14 mouse cellular contexts compared by ENCODE assay signal in the genomic region with DNA sequence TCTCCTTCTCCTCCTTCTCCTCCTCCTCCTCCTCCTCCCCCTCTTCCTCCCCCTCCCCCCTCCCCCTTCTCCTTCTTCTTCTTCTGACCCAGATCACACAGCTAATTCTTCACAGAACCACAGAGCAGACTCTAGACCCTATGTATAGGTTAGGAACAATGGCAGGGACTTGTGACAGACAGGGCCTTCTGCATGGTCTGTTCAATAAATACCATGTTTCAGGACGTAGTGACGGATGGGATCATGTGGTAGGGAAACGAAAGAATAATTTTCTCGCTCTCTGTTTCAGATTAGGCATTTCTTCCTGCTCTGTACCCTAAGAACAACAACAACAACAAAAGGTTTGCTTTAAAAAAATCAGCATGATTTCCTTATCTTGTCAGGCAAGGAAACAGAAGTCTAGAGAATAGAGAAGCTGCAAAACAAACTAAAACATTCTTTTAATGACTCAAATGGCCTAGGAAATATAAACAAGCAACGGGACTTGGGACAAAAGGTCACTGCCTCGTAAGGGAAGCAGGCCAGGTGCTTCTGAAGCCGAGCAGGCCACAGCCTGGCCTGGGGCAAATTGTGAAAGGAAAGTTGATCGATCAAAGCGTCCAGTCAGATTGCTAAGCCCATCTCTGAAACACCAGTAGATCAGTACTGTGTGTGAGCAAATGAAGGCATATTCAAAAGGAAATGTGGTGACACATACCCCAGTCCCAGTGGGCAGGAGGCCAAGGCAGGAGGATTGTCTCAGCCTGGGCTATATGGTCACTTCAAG. TPM values are rescaled to one million over a fixed set of nuclear protein-coding genes. Genes with fewer than 3 reads are reported as not detected.
A peak's percentile ranks its signal among the peaks of the same experiment; 100 is the strongest.
DNase-seq lines count a peak whose midpoint lies in the region; ATAC-seq and TF ChIP-seq lines count a peak whose summit lies in the region.
"Had no signal": no experiment of that assay in that cellular context is flagged by ENCODE, and none has a peak within 500 bp of the region (broad histone marks: within the 10 kb centered on the region; RNA-seq: fewer than 3 reads in every experiment).

No protein-coding gene starts in this region.

- H3K9ac ChIP-seq in liver, embryonic 14.5 days (replicated peaks), result no peak overlapping the region
- H3K9ac ChIP-seq in liver, embryonic 12.5 days, result no peak overlapping the region
- H3K9ac ChIP-seq in heart, postnatal 0 days (replicated peaks; ENCODE audit: low read depth, low read length), result no peak overlapping the region
- H3K9ac ChIP-seq in forebrain, embryonic 11.5 days (ENCODE audit: low read length), result no peak overlapping the region
- H3K9ac ChIP-seq: forebrain, embryonic 12.5 days; hindbrain, embryonic 13.5 days had no signal

- H3K4me2 ChIP-seq in liver, embryonic 14.5 days (ENCODE audit: low read depth), result no peak overlapping the region
- H3K4me2 ChIP-seq in liver, embryonic 12.5 days, result no peak overlapping the region
- H3K4me2 ChIP-seq in heart, postnatal 0 days (ENCODE audit: low read depth, low read length), result no peak overlapping the region
- H3K4me2 ChIP-seq in forebrain, embryonic 11.5 days (ENCODE audit: low read depth, low read length, severe bottlenecking), result no peak overlapping the region
- H3K4me2 ChIP-seq: forebrain, embryonic 12.5 days; hindbrain, embryonic 13.5 days had no signal

- H3K27me3 ChIP-seq in heart, embryonic 10.5 days (ENCODE audit: insufficient read depth, poor library complexity, severe bottlenecking), result no peaks in the 10 kb centered on the region
- no peaks in the 10 kb centered on the region for H3K27me3 ChIP-seq in liver, embryonic 14.5 days (ENCODE audit: control insufficient read depth, insufficient read depth, low read length)
- no peaks in the 10 kb centered on the region for H3K27me3 ChIP-seq in liver, embryonic 12.5 days (replicated peaks)
- H3K27me3 ChIP-seq in heart, postnatal 0 days (ENCODE audit: control insufficient read depth, insufficient read depth, low read length), result no peaks in the 10 kb centered on the region
- no peaks in the 10 kb centered on the region for H3K27me3 ChIP-seq in small intestine, adult 2 months (ENCODE audit: control insufficient read depth, insufficient read depth, low read length)
- H3K27me3 ChIP-seq in forebrain, embryonic 11.5 days (ENCODE audit: control insufficient read depth, insufficient read depth, low read length), result no peaks in the 10 kb centered on the region
- H3K27me3 ChIP-seq: forebrain, embryonic 12.5 days; hindbrain, embryonic 13.5 days had no signal

- H3K4me1 ChIP-seq in heart, embryonic 10.5 days, result peaks cover 16% of the 10 kb centered on the region; the same call in 1 of the 2 replicates
- H3K4me1 ChIP-seq in liver, embryonic 14.5 days (replicated peaks; ENCODE audit: control insufficient read depth in 2 of 2, insufficient read depth in 2 of 2, low read length in 1 of 2), result peaks cover 9 to 27% of the 10 kb centered on the region in 2 experiments; a peak in 3 of 4 replicates
- peaks cover 38% of the 10 kb centered on the region for H3K4me1 ChIP-seq in liver, embryonic 12.5 days
- peaks cover 3% of the 10 kb centered on the region; the same call in 1 of the 2 replicates for H3K4me1 ChIP-seq in heart, postnatal 0 days (ENCODE audit: control insufficient read depth, insufficient read depth)
- peaks cover 18% of the 10 kb centered on the region; the same call in 1 of the 2 replicates for H3K4me1 ChIP-seq in small intestine, adult 2 months (ENCODE audit: control insufficient read depth, insufficient read depth, insufficient read length, low read length)
- no peaks in the 10 kb centered on the region for H3K4me1 ChIP-seq in forebrain, embryonic 11.5 days (replicated peaks; ENCODE audit: control insufficient read depth, insufficient read depth, low read length)
- H3K4me1 ChIP-seq: forebrain, embryonic 12.5 days had no signal

- H3K27ac ChIP-seq in heart, embryonic 10.5 days, result no peak overlapping the region
- H3K27ac ChIP-seq in liver, embryonic 14.5 days, result peak overlapping the region; percentile 16; the same call in 1 of the 2 replicates
- no peak overlapping the region for H3K27ac ChIP-seq in liver, embryonic 12.5 days
- 0 out of 2 replicates have a peak overlapping the region, but pooled peaks have one; percentile 4 for H3K27ac ChIP-seq in heart, postnatal 0 days (ENCODE audit: low read depth)
- H3K27ac ChIP-seq in small intestine, adult 2 months (ENCODE audit: insufficient read depth, low read depth, low read length), result peak overlapping the region; percentile 14
- H3K27ac ChIP-seq in forebrain, embryonic 11.5 days (ENCODE audit: low read depth, low read length), result no peak overlapping the region
- H3K27ac ChIP-seq: forebrain, embryonic 12.5 days; hindbrain, embryonic 13.5 days; layer of hippocampus, adult 2 months had no signal

- peak; percentile 93 for DNase-seq in heart, adult 11 months
- DNase-seq in heart, embryonic 10.5 days (ENCODE audit: low spot score), result no peak
- no peak for DNase-seq in liver, embryonic 14.5 days (ENCODE audit: low read depth in 3 of 3, low spot score in 3 of 3)
- peak; percentile 39 for DNase-seq in heart, postnatal 0 days (ENCODE audit: low spot score)
- DNase-seq in forebrain, embryonic 11.5 days (ENCODE audit: low spot score), result no peak
- DNase-seq in MN1 (ENCODE audit: low spot score), result no peak
- DNase-seq: embryo, embryonic 11 days; gastrocnemius, postnatal 10 days; thymus, postnatal 25 days had no signal

- H3K4me3 ChIP-seq in heart, embryonic 10.5 days, result no peak overlapping the region
- no peak overlapping the region for H3K4me3 ChIP-seq in liver, embryonic 14.5 days (ENCODE audit: insufficient read depth in 1 of 2, low read depth in 2 of 2, low read length in 2 of 2)
- no peak overlapping the region for H3K4me3 ChIP-seq in liver, embryonic 12.5 days
- no peak overlapping the region for H3K4me3 ChIP-seq in heart, postnatal 0 days (ENCODE audit: low read depth, low read length)
- H3K4me3 ChIP-seq in small intestine, adult 2 months (ENCODE audit: low read depth, low read length), result no peak overlapping the region
- no peak overlapping the region for H3K4me3 ChIP-seq in forebrain, embryonic 11.5 days (ENCODE audit: low read depth, low read length)
- H3K4me3 ChIP-seq: forebrain, embryonic 12.5 days; hindbrain, embryonic 13.5 days; layer of hippocampus, adult 2 months had no signal

- no peak for ATAC-seq in liver, embryonic 14.5 days (ENCODE audit: insufficient read depth)
- ATAC-seq in liver, embryonic 12.5 days, result no peak
- ATAC-seq in heart, postnatal 0 days (ENCODE audit: insufficient read depth, low read depth), result no peak
- no peak for ATAC-seq in forebrain, embryonic 11.5 days (replicated peaks; ENCODE audit: low FRiP score)

- no peaks in the 10 kb centered on the region for H3K9me3 ChIP-seq in heart, embryonic 10.5 days
- no peaks in the 10 kb centered on the region for H3K9me3 ChIP-seq in liver, embryonic 14.5 days (ENCODE audit: control insufficient read depth, low read length)
- H3K9me3 ChIP-seq in liver, embryonic 12.5 days (replicated peaks), result no peaks in the 10 kb centered on the region
- H3K9me3 ChIP-seq in heart, postnatal 0 days (replicated peaks; ENCODE audit: control insufficient read depth, low read length), result no peaks in the 10 kb centered on the region
- H3K9me3 ChIP-seq in forebrain, embryonic 11.5 days (ENCODE audit: control insufficient read depth, low read length), result no peaks in the 10 kb centered on the region
- H3K9me3 ChIP-seq: forebrain, embryonic 12.5 days; hindbrain, embryonic 13.5 days had no signal

- 45% methylated on average over 9 of the region's 9 CpGs for WGBS in heart, embryonic 10.5 days
- 45% methylated on average over 9 of the region's 9 CpGs for WGBS in liver, embryonic 14.5 days (ENCODE audit: insufficient replicate concordance)
- 52% methylated on average over 9 of the region's 9 CpGs for WGBS in liver, embryonic 12.5 days (ENCODE audit: insufficient replicate concordance)
- 55% methylated on average over 9 of the region's 9 CpGs for WGBS in heart, postnatal 0 days
- WGBS in small intestine, adult 2 months, result 46% methylated on average over 9 of the region's 9 CpGs
- WGBS in forebrain, embryonic 11.5 days, result 71% methylated on average over 9 of the region's 9 CpGs

- H3K36me3 ChIP-seq in heart, embryonic 10.5 days, result no peaks in the 10 kb centered on the region
- no peaks in the 10 kb centered on the region for H3K36me3 ChIP-seq in liver, embryonic 14.5 days (replicated peaks; ENCODE audit: control insufficient read depth, insufficient read depth, low read depth)
- H3K36me3 ChIP-seq in liver, embryonic 12.5 days, result no peaks in the 10 kb centered on the region
- H3K36me3 ChIP-seq in heart, postnatal 0 days (replicated peaks; ENCODE audit: control insufficient read depth, insufficient read depth, low read length), result no peaks in the 10 kb centered on the region
- no peaks in the 10 kb centered on the region for H3K36me3 ChIP-seq in small intestine, adult 2 months (ENCODE audit: control insufficient read depth, insufficient read depth, low read length)
- H3K36me3 ChIP-seq in forebrain, embryonic 11.5 days (ENCODE audit: control insufficient read depth, insufficient read depth, low read length), result no peaks in the 10 kb centered on the region
- H3K36me3 ChIP-seq: forebrain, embryonic 12.5 days; hindbrain, embryonic 13.5 days had no signal

- TF ChIP-seq CTCF in liver, embryonic 14.5 days (IDR thresholded peaks at IDR 0.05; ENCODE audit: low read depth), result no peak
- TF ChIP-seq CTCF in heart, postnatal 0 days (IDR thresholded peaks at IDR 0.05; ENCODE audit: low read depth), result no peak
- no peak for TF ChIP-seq CTCF in small intestine, adult 2 months (IDR thresholded peaks at IDR 0.05; ENCODE audit: extremely low read depth, insufficient read length, insufficient replicate concordance, low read depth, low read length)

- TF ChIP-seq EP300 in liver, embryonic 14.5 days (IDR thresholded peaks at IDR 0.05; ENCODE audit: low read depth), result no peak
- no peak for TF ChIP-seq EP300 in heart, postnatal 0 days (IDR thresholded peaks at IDR 0.05; ENCODE audit: low read depth)

- no peak for TF ChIP-seq POLR2A in small intestine, adult 2 months (IDR thresholded peaks at IDR 0.05; ENCODE audit: low read depth, low read length)

RNA-seq across cellular contexts. Expression of a gene that starts 20.9 kb away (rescaled TPM):
- 353 and 387 TPM in 2 replicates for polyA plus RNA-seq in heart, embryonic 10.5 days (2016; fragmentation: Nextera tagmentation; extraction: Ambion mirVana)
- 59.9 and 99.9 TPM in 2 replicates for polyA plus RNA-seq in liver, embryonic 14.5 days (2012; rRNA removed)
- polyA plus RNA-seq in liver, embryonic 14.5 days (2014; fragmentation: Nextera tagmentation; extraction: Ambion mirVana), result 159 and 173 TPM in 2 replicates
- 318 and 321 TPM in 2 replicates for polyA plus RNA-seq in liver, embryonic 12.5 days (2016; fragmentation: Nextera tagmentation; extraction: Ambion mirVana)
- 111 and 123 TPM in 2 replicates for total RNA-seq in heart, postnatal 0 days (2014; rRNA removed; ENCODE audit: low replicate concordance)
- polyA plus RNA-seq in heart, postnatal 0 days (2015; fragmentation: Nextera tagmentation; extraction: Ambion mirVana), result 200 and 229 TPM in 2 replicates
- 19.5 and 20.1 TPM in 2 replicates for polyA plus RNA-seq in small intestine, adult 2 months (2012; rRNA removed)
- 504 and 506 TPM in 2 replicates for polyA plus RNA-seq in forebrain, embryonic 11.5 days (2014; fragmentation: Nextera tagmentation; extraction: Ambion mirVana)

RNA-seq across cellular contexts. Expression of a gene that starts 46.1 kb away (rescaled TPM):
- 28.6 and 29.2 TPM in 2 replicates for polyA plus RNA-seq in heart, embryonic 10.5 days (2016; fragmentation: Nextera tagmentation; extraction: Ambion mirVana)
- polyA plus RNA-seq in liver, embryonic 14.5 days (2012; rRNA removed), result 10.9 and 11.3 TPM in 2 replicates
- 5.7 and 6.5 TPM in 2 replicates for polyA plus RNA-seq in liver, embryonic 14.5 days (2014; fragmentation: Nextera tagmentation; extraction: Ambion mirVana)
- polyA plus RNA-seq in liver, embryonic 12.5 days (2016; fragmentation: Nextera tagmentation; extraction: Ambion mirVana), result 21.8 and 23.0 TPM in 2 replicates
- 16.8 and 21.9 TPM in 2 replicates for total RNA-seq in heart, postnatal 0 days (2014; rRNA removed; ENCODE audit: low replicate concordance)
- 13.2 and 16.8 TPM in 2 replicates for polyA plus RNA-seq in heart, postnatal 0 days (2015; fragmentation: Nextera tagmentation; extraction: Ambion mirVana)
- 5.6 and 6.1 TPM in 2 replicates for polyA plus RNA-seq in small intestine, adult 2 months (2012; rRNA removed)
- 11.7 and 13.5 TPM in 2 replicates for polyA plus RNA-seq in forebrain, embryonic 11.5 days (2014; fragmentation: Nextera tagmentation; extraction: Ambion mirVana)

Comparison
In these comparisons a context has a peak if more than half of its experiments do, and no peak if none do; other contexts are left out.
1. DNase-seq: peak in heart, adult 11 months (single experiment) and heart, postnatal 0 days (single experiment); none in heart, embryonic 10.5 days (single experiment), liver, embryonic 14.5 days (0 of 3), forebrain, embryonic 11.5 days (single experiment) and MN1 (single experiment).
2. H3K27ac ChIP-seq: peak in liver, embryonic 14.5 days (single experiment), heart, postnatal 0 days (single experiment) and small intestine, adult 2 months (single experiment); none in heart, embryonic 10.5 days (single experiment), liver, embryonic 12.5 days (single experiment) and forebrain, embryonic 11.5 days (single experiment).